Mouse (Mus musculus) G1E-ER4 (cell line): ENCODE measurements around the gene Dupd1. TPM values are rescaled to one million over a fixed set of nuclear protein-coding genes. Genes with fewer than 3 reads are reported as not detected.

Experiments
- GATA1 ChIP-seq: IDR thresholded peaks from one replicate; pipeline ENCODE4 v1.8.0; 2012; ENCODE audit warnings: low read length, inconsistent platforms
- polyA plus RNA-seq: library from polyadenylated mRNA; stranded (reverse); fragments of >175 nt; gene quantifications from 2 replicates; pipeline ENCODE4 v1.2.3, GENCODE M21; 2012

The Dupd1 gene
- polyA plus RNA-seq, 1 experiment: not detected

- TF ChIP-seq GATA1: no peak
These were observed 19.4 kb downstream of the Dupd1 start for GRCm38 (mm10) chr14:21695020-21695419.

- TF ChIP-seq GATA1: no peak
These were observed 23.3 kb downstream of the Dupd1 start for GRCm38 (mm10) chr14:21691070-21691469.

GRCm38 (mm10) chr14:21686376-21687279 lies 27.7 kb downstream of the Dupd1 start:
- no peak for TF ChIP-seq GATA1

GRCm38 (mm10) chr14:21685411-21686146 lies 28.8 kb downstream of the Dupd1 start:
- no peak for TF ChIP-seq GATA1

- no peak for TF ChIP-seq GATA1
These were observed 30.5 kb downstream of the Dupd1 start for GRCm38 (mm10) chr14:21683834-21684233.

GRCm38 (mm10) chr14:21682681-21683129 lies 31.7 kb downstream of the Dupd1 start:
- TF ChIP-seq GATA1: no peak

- TF ChIP-seq GATA1: no peak
These were observed 34.7 kb downstream of the Dupd1 start for GRCm38 (mm10) chr14:21679631-21680201.

- TF ChIP-seq GATA1: no peak
These were observed 35.7 kb downstream of the Dupd1 start for GRCm38 (mm10) chr14:21678509-21679285.

GRCm38 (mm10) chr14:21676223-21676622 lies 38.2 kb downstream of the Dupd1 start:
- TF ChIP-seq GATA1: no peak

- TF ChIP-seq GATA1: no peak
These were observed 39.9 kb downstream of the Dupd1 start for GRCm38 (mm10) chr14:21674471-21674870.

- no peak for TF ChIP-seq GATA1
These were observed 41.3 kb downstream of the Dupd1 start for GRCm38 (mm10) chr14:21673100-21673499.

- no peak for TF ChIP-seq GATA1
These were observed 44.5 kb downstream of the Dupd1 start for GRCm38 (mm10) chr14:21669633-21670421.

- TF ChIP-seq GATA1: no peak
These were observed 45.2 kb downstream of the Dupd1 start for GRCm38 (mm10) chr14:21669218-21669617.

- no peak for TF ChIP-seq GATA1
These were observed 51.8 kb downstream of the Dupd1 start for GRCm38 (mm10) chr14:21662465-21663142.
